20 mouse cellular contexts compared by ENCODE assay signal in the genomic region with DNA sequence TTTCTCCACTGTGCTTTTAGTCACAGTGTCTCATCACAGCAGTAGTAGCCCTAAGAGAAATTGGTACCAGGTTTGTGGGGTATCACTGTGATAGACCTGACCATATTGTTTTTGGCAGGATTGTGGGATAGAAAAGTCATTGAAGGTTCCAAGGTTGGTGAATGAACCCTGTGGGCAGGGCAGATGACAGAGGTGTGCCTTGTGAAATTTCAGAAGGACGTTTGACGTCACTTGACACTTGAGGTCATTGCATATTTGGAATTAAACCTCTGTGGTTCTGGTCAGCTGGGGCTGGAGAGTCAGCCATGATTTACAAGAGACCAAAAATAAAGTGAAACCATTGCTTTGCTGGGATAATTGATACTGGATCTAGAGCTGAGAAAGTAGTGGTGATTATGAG. TPM values are rescaled to one million over a fixed set of nuclear protein-coding genes. Genes with fewer than 3 reads are reported as not detected.
"Had no signal": no experiment of that assay in that cellular context is flagged by ENCODE, and none has a peak within 500 bp of the region (broad histone marks: within the 10 kb centered on the region; RNA-seq: fewer than 3 reads in every experiment).

No protein-coding gene starts in this region.

- H3K27me3 ChIP-seq: midbrain, embryonic 13.5 days; neural tube, embryonic 13.5 days; neural tube, embryonic 15.5 days had no signal

- ATAC-seq: midbrain, embryonic 13.5 days; midbrain, embryonic 16.5 days had no signal

- H3K36me3 ChIP-seq: midbrain, embryonic 13.5 days; neural tube, embryonic 13.5 days; neural tube, embryonic 15.5 days had no signal

- H3K9me3 ChIP-seq: midbrain, embryonic 13.5 days; neural tube, embryonic 13.5 days; neural tube, embryonic 15.5 days had no signal

- DNase-seq: lung, adult 18-20 months; lung, embryonic 14.5 days; lung, postnatal 10 days; lung, postnatal 4 days; retina, postnatal 1 day; right cerebral cortex, adult 18-20 months; right cerebral cortex, postnatal 25 days; right cerebral cortex, postnatal 4 days; spleen, adult 18-20 months; thymus, adult 18-20 months; thymus, postnatal 14 days; thymus, postnatal 36 days had no signal

- H3K27ac ChIP-seq: midbrain, embryonic 13.5 days; neural tube, embryonic 13.5 days; neural tube, embryonic 15.5 days had no signal

- H3K4me2 ChIP-seq: lung, embryonic 14.5 days; midbrain, embryonic 11.5 days; midbrain, embryonic 13.5 days; neural tube, embryonic 13.5 days; neural tube, embryonic 15.5 days had no signal

- H3K4me3 ChIP-seq: midbrain, embryonic 13.5 days; myocyte; neural tube, embryonic 13.5 days; neural tube, embryonic 15.5 days had no signal

- H3K9ac ChIP-seq: lung, embryonic 14.5 days; midbrain, embryonic 13.5 days; neural tube, embryonic 13.5 days; neural tube, embryonic 15.5 days had no signal

RNA-seq across cellular contexts. Expression of gene Plb1, which starts 50.9 kb away (rescaled TPM):
- total RNA-seq: megakaryocyte, adult 5-6 weeks; megakaryocyte-erythroid progenitor cell, adult 5-6 weeks had no signal
- polyA plus RNA-seq: midbrain, embryonic 13.5 days; neural tube, embryonic 13.5 days; neural tube, embryonic 15.5 days had no signal
